Mouse (Mus musculus): ENCODE results near the gene Esp8.
"Not testable (repeated sequence)": the region's sequence is repeated elsewhere in the genome, so short reads cannot be mapped to it uniquely, and the experiment has no call there.

DNA sequence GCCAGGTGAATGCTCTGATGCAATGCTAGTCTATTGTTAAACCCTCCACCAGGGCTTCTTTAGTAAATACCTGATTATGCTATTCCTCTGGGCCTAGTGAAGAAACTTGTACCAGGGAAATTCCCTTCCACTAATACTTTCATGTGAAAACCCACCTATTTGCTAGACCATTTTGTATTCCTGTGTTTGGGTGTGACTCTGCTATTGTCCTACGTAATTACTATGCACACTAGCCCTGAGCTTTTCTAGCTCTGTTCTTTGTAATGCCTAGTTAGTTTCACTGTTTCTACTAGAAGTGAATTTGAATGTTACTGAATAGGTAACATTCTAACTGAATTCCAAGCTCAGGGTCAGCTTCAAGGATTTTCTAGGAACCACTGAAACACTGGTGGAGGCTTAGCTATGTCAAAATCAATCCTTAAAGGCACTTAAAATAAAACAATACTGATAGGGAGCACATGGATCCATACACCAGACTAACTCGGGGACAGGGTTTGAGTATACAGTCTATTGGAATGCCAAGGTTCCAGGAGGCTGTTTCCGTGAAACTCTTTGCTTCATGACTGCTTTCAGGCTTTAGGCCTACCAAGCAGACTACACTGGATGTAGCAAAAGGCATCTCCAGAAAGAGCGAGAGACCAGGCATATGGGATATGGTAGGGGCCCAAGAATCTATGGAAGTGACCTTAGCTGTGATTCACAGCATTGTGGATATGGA is 24.2 kb upstream of the Esp8 start:
- TF ChIP-seq CTCF (IDR thresholded peaks at IDR 0.05; ENCODE audit: low read depth, low read length); POLR2A (IDR thresholded peaks at IDR 0.05; ENCODE audit: insufficient read depth, low read length); EP300 (IDR thresholded peaks at IDR 0.05; ENCODE audit: insufficient read depth, low read depth, low read length): not testable (repeated sequence)
